23 mouse cellular contexts compared by ENCODE assay signal in the genomic region with DNA sequence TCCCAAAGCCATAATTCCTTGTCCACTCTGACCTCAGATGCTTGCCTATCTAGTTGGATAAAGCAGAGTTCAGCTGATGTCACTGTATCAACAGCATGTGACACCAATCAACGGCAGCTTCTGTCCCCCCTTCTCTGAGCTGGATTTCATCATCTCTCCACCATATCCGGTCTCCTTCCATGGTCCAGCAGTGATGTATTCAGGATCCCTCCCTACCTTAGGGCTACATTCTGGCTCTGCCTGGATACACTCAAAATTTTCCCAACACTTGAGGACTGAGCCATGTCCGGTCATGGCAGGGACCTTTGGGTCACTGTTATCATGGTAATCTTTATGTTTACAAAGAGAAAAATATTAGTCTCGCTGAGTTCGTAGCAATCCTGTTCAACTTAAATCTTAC.
DNase-seq lines count a peak whose midpoint lies in the region; ATAC-seq and TF ChIP-seq lines count a peak whose summit lies in the region.
"Had no signal": no experiment of that assay in that cellular context is flagged by ENCODE, and none has a peak within 500 bp of the region (broad histone marks: within the 10 kb centered on the region; RNA-seq: fewer than 3 reads in every experiment).

No protein-coding gene starts in this region.

- H3K4me3 ChIP-seq in lung, embryonic 15.5 days = no peak overlapping the region
- no peak overlapping the region for H3K4me3 ChIP-seq in embryonic fibroblast, embryonic 13.5 days (ENCODE audit: insufficient read depth, low read length)
- no peak overlapping the region for H3K4me3 ChIP-seq in midbrain, embryonic 15.5 days
- H3K4me3 ChIP-seq: embryonic facial prominence, embryonic 10.5 days; erythroblast, embryonic 14.5 days; forebrain, embryonic 10.5 days; hindbrain, embryonic 13.5 days had no signal

- no peak overlapping the region for H3K27ac ChIP-seq in lung, embryonic 15.5 days
- peak overlapping the region; percentile 89 for H3K27ac ChIP-seq in embryonic fibroblast, embryonic 13.5 days (ENCODE audit: insufficient read depth, low read length)
- no peak overlapping the region for H3K27ac ChIP-seq in midbrain, embryonic 15.5 days
- H3K27ac ChIP-seq: embryonic facial prominence, embryonic 10.5 days; forebrain, embryonic 10.5 days; hindbrain, embryonic 13.5 days; hindbrain, postnatal 0 days had no signal

- H3K9ac ChIP-seq in lung, embryonic 15.5 days = no peak overlapping the region
- H3K9ac ChIP-seq in midbrain, embryonic 15.5 days = no peak overlapping the region
- H3K9ac ChIP-seq: hindbrain, embryonic 13.5 days had no signal

- H3K4me2 ChIP-seq in lung, embryonic 15.5 days = no peak overlapping the region
- no peak overlapping the region for H3K4me2 ChIP-seq in midbrain, embryonic 15.5 days
- H3K4me2 ChIP-seq: hindbrain, embryonic 13.5 days had no signal

- ATAC-seq in lung, embryonic 15.5 days (ENCODE audit: borderline replicate concordance, extremely low read depth, low FRiP score, low TSS enrichment) = 0 out of 2 replicates have a peak, but pooled peaks have one; percentile 36
- ATAC-seq in midbrain, embryonic 15.5 days (replicated peaks) = no peak
- ATAC-seq: CD4-positive, CD25-positive, alpha-beta regulatory T cell, adult 4 months; forebrain, embryonic 14.5 days; hindbrain, postnatal 0 days had no signal

- WGBS in lung, embryonic 15.5 days = 46% methylated on average over 5 of the region's 5 CpGs
- 91% methylated on average over 5 of the region's 5 CpGs for WGBS in midbrain, embryonic 15.5 days

- H3K4me1 ChIP-seq in lung, embryonic 15.5 days = peaks cover 17% of the 10 kb centered on the region
- peaks cover 13% of the 10 kb centered on the region for H3K4me1 ChIP-seq in embryonic fibroblast, embryonic 13.5 days (ENCODE audit: control insufficient read depth, insufficient read depth, low read length)
- H3K4me1 ChIP-seq in midbrain, embryonic 15.5 days = peaks cover 6% of the 10 kb centered on the region

- intact Hi-C loops in heart, postnatal 36 days (cut with DNase I) = no loop called here

- TF ChIP-seq CTCF in embryonic fibroblast, embryonic 13.5 days (IDR thresholded peaks at IDR 0.05; ENCODE audit: borderline replicate concordance, insufficient read depth, low read length) = no peak

- no peaks in the 10 kb centered on the region for H3K9me3 ChIP-seq in lung, embryonic 15.5 days
- no peaks in the 10 kb centered on the region for H3K9me3 ChIP-seq in midbrain, embryonic 15.5 days

- H3K36me3 ChIP-seq in lung, embryonic 15.5 days = no peaks in the 10 kb centered on the region
- H3K36me3 ChIP-seq in midbrain, embryonic 15.5 days (replicated peaks) = no peaks in the 10 kb centered on the region
- H3K36me3 ChIP-seq: G1E had no signal

- peak; percentile 32 for DNase-seq in gastrocnemius, adult 18-20 months (ENCODE audit: low spot score)
- DNase-seq in gastrocnemius, postnatal 4 days (ENCODE audit: low spot score in 2 of 2) = no peak
- DNase-seq in heart, adult 9 months (ENCODE audit: low spot score in 2 of 2) = peak; percentile 53 to 54
- no peak for DNase-seq in heart, postnatal 36 days
- DNase-seq in lung, adult 18-20 months = no peak
- DNase-seq: adrenal gland, postnatal 14 days; B cell, adult 2 months; cerebellum, adult 18-20 months; cerebellum, postnatal 10 days; gastrocnemius, postnatal 10 days; heart, postnatal 4 days; kidney, adult 11 months had no signal

- no peak for TF ChIP-seq POLR2A in embryonic fibroblast, embryonic 13.5 days (IDR thresholded peaks at IDR 0.05; ENCODE audit: low read depth, low read length)

- H3K27me3 ChIP-seq in lung, embryonic 15.5 days = no peaks in the 10 kb centered on the region
- H3K27me3 ChIP-seq in midbrain, embryonic 15.5 days (replicated peaks) = no peaks in the 10 kb centered on the region
- H3K27me3 ChIP-seq: hindbrain, embryonic 13.5 days had no signal

Comparison
In these comparisons a context has a peak if more than half of its experiments do, and no peak if none do; other contexts are left out.
1. DNase-seq: peak in gastrocnemius, adult 18-20 months (single experiment) and heart, adult 9 months (2 of 2); none in gastrocnemius, postnatal 4 days (0 of 2), heart, postnatal 36 days (0 of 2) and lung, adult 18-20 months (0 of 2).